Mouse (Mus musculus) E14TG2a.4 (cell line): Measurements from ENCODE around the gene Mapt.

ENCODE experiments used
- H3K27me3 ChIP-seq: 2 replicates; pipeline ENCODE4 v1.6.1; 2014; ENCODE audit warnings: low read length, control low read depth; ENCODE audit not compliant: insufficient read depth
- H3K36me3 ChIP-seq: 2 replicates; pipeline ENCODE4 v1.6.1; 2014; ENCODE audit warnings: low read length, control low read depth; ENCODE audit not compliant: insufficient read depth
- H3K4me1 ChIP-seq: replicated peaks from 2 replicates; pipeline ENCODE4 v1.6.1; 2014; ENCODE audit warnings: low read depth, low read length, control low read depth
- H3K4me3 ChIP-seq: replicated peaks from 2 replicates; pipeline ENCODE4 v1.5.1; 2014; ENCODE audit warnings: mild to moderate bottlenecking, low read length
- H3K9me3 ChIP-seq: 2 replicates; pipeline ENCODE4 v1.6.1; 2014; ENCODE audit warnings: low read length, control low read depth
- CTCF ChIP-seq: conservative IDR thresholded peaks from 2 replicates; pipeline ENCODE4 v1.5.1; 2014; ENCODE audit warnings: low read length
- NANOG ChIP-seq: IDR thresholded peaks from 2 replicates; pipeline ENCODE4 v1.6.1; 2014; ENCODE audit warnings: borderline replicate concordance, low read length, mixed read lengths
- POU5F1 ChIP-seq: IDR thresholded peaks from 2 replicates; pipeline ENCODE4 v1.6.1; 2014; ENCODE audit warnings: low read length, borderline replicate concordance

Mapt gene

DNA sequence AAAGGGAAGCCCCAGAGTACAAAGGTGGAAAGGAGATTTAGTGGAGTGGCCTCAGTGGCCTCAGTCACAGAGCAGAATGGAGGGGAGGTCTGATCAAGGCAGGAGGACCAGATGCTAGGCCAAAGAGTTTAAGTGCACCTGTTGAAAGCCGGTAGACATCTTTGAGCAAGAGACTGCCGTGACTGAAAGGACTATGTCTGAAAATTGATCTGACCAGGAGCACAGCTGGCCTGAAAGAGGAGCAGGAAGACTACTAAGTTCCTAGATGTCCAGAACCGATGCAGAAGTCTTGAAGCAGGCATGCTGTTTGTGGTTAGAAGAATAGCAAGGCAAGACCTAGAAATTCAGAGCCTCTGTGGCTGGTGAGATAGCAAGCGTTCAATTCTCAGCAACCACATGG is 1.8 kb upstream of the Mapt start:
- peaks cover 36% of the 10 kb centered on the region for H3K4me1 ChIP-seq
- H3K9me3 ChIP-seq: peaks cover 3% of the 10 kb centered on the region
- H3K36me3 ChIP-seq: no peaks in the 10 kb centered on the region
- TF ChIP-seq CTCF (no peak), POU5F1 (no peak)
- H3K27me3 ChIP-seq: peaks cover 35% of the 10 kb centered on the region
- no peak overlapping the region for H3K4me3 ChIP-seq

DNA sequence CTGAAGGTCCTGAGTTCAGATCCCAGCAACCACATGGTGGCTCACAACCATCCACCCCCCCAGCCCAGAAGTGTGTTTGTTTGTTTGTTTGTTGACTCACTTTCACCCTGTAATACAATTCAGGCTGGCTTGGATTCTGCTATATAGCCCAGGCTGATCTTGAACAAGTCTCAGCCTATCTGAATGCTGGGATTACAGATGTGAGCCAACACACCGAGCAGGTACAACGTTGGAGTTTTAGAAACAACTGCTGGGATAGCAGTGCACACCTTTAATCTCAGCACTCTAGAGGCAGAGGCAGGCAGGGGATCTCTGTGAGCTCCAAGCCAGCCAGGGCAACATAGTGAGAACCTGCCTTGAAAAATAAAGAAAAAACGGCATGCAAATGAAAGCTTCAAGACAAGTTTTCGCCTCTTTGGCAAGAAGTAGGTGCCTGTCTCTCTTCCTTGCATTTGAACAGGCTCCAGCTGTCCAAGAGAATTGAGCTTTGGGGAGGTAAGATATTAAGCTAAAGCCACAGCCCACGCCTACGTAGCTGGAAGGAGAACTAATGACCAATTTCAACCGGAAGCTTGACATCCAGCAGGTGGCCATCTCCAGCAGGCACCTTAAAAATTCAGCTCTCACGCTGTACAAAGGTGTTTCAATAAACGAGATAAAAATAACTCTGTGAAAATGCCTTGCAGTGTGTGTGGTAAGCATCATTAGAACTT is 968 bp upstream of the Mapt start:
- Histone ChIP-seq H3K4me1 (peaks cover 44% of the 10 kb centered on the region), H3K27me3 (peaks cover 43% of the 10 kb centered on the region), H3K9me3 (no peaks in the 10 kb centered on the region), H3K4me3 (peak overlapping the region; percentile 88), H3K36me3 (no peaks in the 10 kb centered on the region)
- no peak for TF ChIP-seq CTCF
- TF ChIP-seq POU5F1: no peak
- TF ChIP-seq NANOG: no peak

DNA sequence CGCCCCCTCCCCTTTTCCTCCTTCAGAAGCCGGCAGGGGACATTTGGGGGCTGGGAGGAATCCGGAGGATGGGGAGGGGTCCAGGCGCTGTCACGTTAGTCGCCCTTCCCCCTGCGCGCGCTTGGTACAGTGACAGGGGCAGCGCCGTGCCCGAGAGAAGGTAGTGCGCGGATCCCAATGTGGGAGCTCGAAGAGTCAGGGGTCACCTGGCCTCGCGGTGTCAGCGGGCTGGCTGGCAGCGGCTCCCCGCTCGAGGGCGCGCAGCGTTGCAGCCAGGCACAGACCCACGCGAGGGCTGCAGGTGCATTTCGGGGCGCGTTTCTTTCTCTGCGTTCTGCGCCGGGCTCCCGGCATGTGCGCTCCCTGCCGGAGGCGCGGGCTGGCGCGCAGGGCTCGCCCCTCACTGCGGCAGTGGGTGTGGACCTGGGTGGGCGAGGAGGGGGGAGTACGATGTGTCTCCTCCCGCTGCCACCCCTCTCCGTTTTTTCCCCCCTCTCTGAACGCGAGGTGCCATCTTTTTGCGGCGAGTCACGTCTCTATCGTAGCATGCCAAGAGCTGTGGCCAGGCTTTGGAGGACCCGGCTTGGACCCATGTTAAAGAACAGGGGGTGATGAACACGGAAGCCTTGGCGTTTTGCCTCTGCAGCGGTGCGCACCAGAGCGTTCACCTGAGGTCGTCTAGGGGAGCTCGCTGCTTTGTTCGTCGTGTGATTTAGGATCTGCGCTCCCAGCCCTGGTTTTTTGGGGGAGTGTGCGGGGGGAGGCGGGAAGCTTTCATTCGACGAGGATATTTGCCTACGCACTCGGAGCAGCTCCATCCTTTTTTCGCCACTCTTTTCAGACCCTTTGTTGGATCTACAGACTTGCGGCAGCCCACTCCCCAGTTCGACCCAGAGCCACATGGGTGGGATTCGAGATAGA is 1.2 kb downstream of the Mapt start:
- H3K4me3 ChIP-seq: peak overlapping the region; percentile 88
- no peaks in the 10 kb centered on the region for H3K36me3 ChIP-seq
- TF ChIP-seq NANOG (no peak), POU5F1 (no peak), CTCF (no peak)

DNA sequence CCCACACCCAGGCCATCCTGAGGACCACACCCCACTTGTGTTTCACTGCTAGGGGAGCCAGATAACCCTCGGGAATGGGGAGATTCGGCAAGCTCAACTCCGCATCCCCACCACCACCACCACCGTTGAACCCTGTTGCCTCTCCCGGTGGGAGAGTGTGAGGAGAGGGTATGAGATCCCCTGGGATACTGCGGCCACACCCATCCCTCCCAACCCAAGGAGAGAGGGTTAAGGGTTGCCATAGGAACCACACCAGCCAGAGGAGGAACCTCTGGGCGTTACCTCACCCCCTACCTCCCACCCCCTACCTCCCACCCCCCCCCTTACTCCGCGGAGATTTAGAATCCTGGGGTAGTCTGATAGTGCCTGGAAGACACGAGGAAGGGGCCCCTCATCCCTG is 1.9 kb downstream of the Mapt start:
- H3K9me3 ChIP-seq: no peaks in the 10 kb centered on the region
- peak overlapping the region; percentile 88 for H3K4me3 ChIP-seq
- H3K4me1 ChIP-seq: peaks cover 44% of the 10 kb centered on the region
- peaks cover 61% of the 10 kb centered on the region for H3K27me3 ChIP-seq
- H3K36me3 ChIP-seq: no peaks in the 10 kb centered on the region
- TF ChIP-seq POU5F1 (no peak), CTCF (no peak), NANOG (no peak)

More for the DNA sequence above, 1.2 kb downstream of the Mapt start:
- Histone ChIP-seq H3K9me3 (no peaks in the 10 kb centered on the region), H3K4me1 (peaks cover 44% of the 10 kb centered on the region), H3K27me3 (peaks cover 61% of the 10 kb centered on the region)

DNA sequence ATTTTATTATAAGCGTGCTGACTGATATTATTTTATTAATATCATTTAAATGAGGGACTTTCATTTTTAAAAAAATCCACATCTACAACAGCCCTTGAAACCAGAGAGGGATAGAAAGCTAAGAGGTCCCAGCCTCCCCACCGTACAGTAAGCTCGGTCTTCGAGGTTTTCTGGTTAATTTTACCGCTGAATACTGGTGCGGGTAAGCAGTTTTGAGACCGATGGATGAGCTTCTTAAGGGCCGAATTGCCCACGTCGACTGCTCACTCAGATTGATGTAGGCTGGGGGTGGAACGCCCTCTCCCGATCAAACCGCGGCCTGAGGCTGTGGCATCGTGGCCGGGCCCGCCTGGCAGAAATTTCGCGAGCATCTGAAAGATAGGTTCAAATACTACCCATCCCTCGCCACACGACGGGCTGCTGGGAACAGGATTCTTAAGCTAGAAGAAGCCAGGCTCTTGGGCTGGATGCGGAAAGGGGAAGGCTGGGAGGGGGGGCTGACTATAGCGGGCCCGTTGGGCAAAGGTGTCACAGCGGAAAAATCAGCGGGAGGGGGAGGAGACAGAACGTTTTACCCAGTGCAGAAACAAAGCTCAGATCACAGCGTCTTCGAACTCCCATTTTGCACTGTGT is 2.5 kb downstream of the Mapt start:
- no peaks in the 10 kb centered on the region for H3K9me3 ChIP-seq
- H3K36me3 ChIP-seq: no peaks in the 10 kb centered on the region
- peaks cover 61% of the 10 kb centered on the region for H3K27me3 ChIP-seq
- peak overlapping the region; percentile 35; the same call in 1 of the 2 replicates for H3K4me3 ChIP-seq
- TF ChIP-seq POU5F1 (no peak), NANOG (no peak), CTCF (no peak)
- H3K4me1 ChIP-seq: peaks cover 44% of the 10 kb centered on the region

DNA sequence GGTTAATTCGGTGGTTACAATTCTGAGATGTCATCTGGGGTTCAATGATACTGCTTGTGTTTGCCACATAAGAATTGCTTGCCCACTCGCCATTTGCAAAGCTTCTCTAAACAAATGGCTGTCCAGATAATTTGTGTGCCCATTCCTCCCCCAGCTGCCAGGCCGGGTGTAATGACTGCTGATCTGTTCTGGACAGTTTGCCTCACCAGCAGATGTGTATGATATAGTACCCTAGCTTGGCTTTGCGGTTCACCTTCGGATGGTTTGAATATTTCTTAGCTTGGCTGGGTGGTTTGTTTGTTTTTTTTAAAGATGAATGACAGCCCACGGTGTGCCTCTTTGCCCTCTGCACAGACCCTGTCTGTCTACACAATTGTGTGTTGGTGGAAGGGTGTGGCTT is 3.5 kb downstream of the Mapt start:
- H3K4me3 ChIP-seq: no peak overlapping the region
- H3K27me3 ChIP-seq: peaks cover 61% of the 10 kb centered on the region
- H3K4me1 ChIP-seq: peaks cover 44% of the 10 kb centered on the region
- no peak for TF ChIP-seq POU5F1
- TF ChIP-seq NANOG: no peak
- TF ChIP-seq CTCF: no peak
- no peaks in the 10 kb centered on the region for H3K36me3 ChIP-seq
- H3K9me3 ChIP-seq: no peaks in the 10 kb centered on the region

DNA sequence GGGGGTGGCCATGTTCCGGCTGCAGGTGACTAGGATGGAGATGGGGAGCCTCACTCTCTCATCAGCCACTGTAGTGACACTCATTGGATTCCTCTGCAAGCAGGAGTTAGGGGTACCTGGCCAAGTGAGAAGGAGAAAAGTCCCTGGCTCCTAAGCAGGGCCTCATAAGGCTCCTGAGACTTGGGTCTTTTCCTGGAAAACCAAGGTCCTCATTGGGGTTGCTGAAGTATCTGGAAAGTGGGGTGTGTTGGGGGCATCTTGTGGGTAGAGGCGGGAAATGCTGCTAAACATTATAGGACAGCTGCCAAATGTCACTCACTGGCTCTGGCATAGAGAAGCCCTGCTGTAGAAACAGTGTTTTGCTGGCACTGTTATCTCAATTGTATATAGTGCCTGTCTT is 4.7 kb downstream of the Mapt start:
- Histone ChIP-seq H3K36me3 (no peaks in the 10 kb centered on the region), H3K4me3 (no peak overlapping the region), H3K9me3 (no peaks in the 10 kb centered on the region), H3K27me3 (peaks cover 56% of the 10 kb centered on the region), H3K4me1 (peaks cover 34% of the 10 kb centered on the region)
- no peak for TF ChIP-seq POU5F1
- TF ChIP-seq NANOG: no peak
- TF ChIP-seq CTCF: no peak

DNA sequence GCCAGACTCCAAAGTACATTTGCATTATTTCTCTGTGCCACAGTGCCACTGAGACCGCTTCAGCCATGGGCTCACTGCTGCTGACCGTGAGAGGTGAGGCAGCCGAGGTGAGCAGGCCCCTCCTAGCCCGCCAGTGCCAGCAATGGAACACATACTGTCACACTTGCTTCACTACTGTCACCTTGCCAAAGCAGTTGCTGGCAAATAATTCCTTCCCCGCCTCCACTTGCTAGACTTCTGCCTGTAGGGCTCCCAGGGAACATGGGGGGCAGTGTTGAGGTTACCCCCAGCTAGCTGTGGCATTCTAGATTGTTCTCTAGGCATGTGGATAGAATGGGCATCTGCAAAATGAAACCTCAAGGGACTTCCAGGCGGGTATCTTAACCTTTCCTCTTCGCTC is 6.0 kb downstream of the Mapt start:
- H3K4me1 ChIP-seq: peaks cover 27% of the 10 kb centered on the region
- TF ChIP-seq CTCF (0 out of 2 replicates have a peak, but pooled peaks have one; percentile 3), NANOG (no peak), POU5F1 (no peak)
- no peak overlapping the region for H3K4me3 ChIP-seq
- H3K27me3 ChIP-seq: peaks cover 47% of the 10 kb centered on the region
- no peaks in the 10 kb centered on the region for H3K9me3 ChIP-seq
- H3K36me3 ChIP-seq: no peaks in the 10 kb centered on the region
